ENCODE assay signal across 12 mouse cellular contexts in the genomic region with DNA sequence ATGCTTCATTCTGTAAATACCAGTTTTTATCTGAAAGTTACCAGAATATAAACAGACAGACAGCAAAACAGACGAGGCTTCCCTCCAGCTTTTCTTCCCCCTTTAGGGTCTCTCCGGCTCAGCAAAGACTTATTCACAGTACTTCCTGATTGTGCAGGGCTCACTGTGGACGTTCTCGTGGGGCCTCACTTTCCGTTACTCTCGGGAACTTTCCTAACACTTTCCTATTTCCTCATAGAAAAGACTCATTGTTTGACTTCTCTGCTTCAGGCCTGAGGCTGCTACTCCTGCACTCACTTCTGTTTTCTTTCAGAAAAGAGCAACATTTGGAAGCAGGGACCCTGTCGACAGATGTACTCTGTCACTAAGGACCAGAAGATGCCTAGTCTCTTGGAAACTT.
DNase-seq lines count a peak whose midpoint lies in the region; ATAC-seq lines count a peak whose summit lies in the region.
"Had no signal": no experiment of that assay in that cellular context is flagged by ENCODE, and none has a peak within 500 bp of the region (broad histone marks: within the 10 kb centered on the region; RNA-seq: fewer than 3 reads in every experiment).

No protein-coding gene starts in this region.

- H3K4me1 ChIP-seq in embryonic facial prominence, embryonic 11.5 days (ENCODE audit: control insufficient read depth, insufficient read depth, low read length), result no peaks in the 10 kb centered on the region
- peaks cover 16% of the 10 kb centered on the region for H3K4me1 ChIP-seq in heart, embryonic 13.5 days
- H3K4me1 ChIP-seq in limb, embryonic 15.5 days, result peaks cover 12% of the 10 kb centered on the region; the same call in 1 of the 2 replicates
- H3K4me1 ChIP-seq in midbrain, embryonic 13.5 days (replicated peaks), result no peaks in the 10 kb centered on the region
- H3K4me1 ChIP-seq: midbrain, embryonic 10.5 days had no signal

- H3K4me2 ChIP-seq in embryonic facial prominence, embryonic 11.5 days (ENCODE audit: low read depth, low read length), result no peak overlapping the region
- H3K4me2 ChIP-seq in heart, embryonic 13.5 days, result no peak overlapping the region
- H3K4me2 ChIP-seq in limb, embryonic 15.5 days, result no peak overlapping the region
- no peak overlapping the region for H3K4me2 ChIP-seq in midbrain, embryonic 13.5 days (replicated peaks)

- intact Hi-C loops in left cerebral cortex, postnatal 14 days (cut with DNase I), result no loop called here

- no peaks in the 10 kb centered on the region for H3K27me3 ChIP-seq in embryonic facial prominence, embryonic 11.5 days (ENCODE audit: control insufficient read depth, insufficient read depth, low read length)
- H3K27me3 ChIP-seq in heart, embryonic 13.5 days (replicated peaks), result no peaks in the 10 kb centered on the region
- no peaks in the 10 kb centered on the region for H3K27me3 ChIP-seq in limb, embryonic 15.5 days
- no peaks in the 10 kb centered on the region for H3K27me3 ChIP-seq in midbrain, embryonic 13.5 days
- H3K27me3 ChIP-seq: CH12.LX had no signal

- WGBS in embryonic facial prominence, embryonic 11.5 days, result 20% methylated on average over 7 of the region's 7 CpGs
- 38% methylated on average over 7 of the region's 7 CpGs for WGBS in heart, embryonic 13.5 days
- 30% methylated on average over 7 of the region's 7 CpGs for WGBS in limb, embryonic 15.5 days
- 78% methylated on average over 7 of the region's 7 CpGs for WGBS in midbrain, embryonic 13.5 days

- H3K9me3 ChIP-seq in embryonic facial prominence, embryonic 11.5 days (replicated peaks; ENCODE audit: control insufficient read depth, low read length), result no peaks in the 10 kb centered on the region
- peaks cover 5% of the 10 kb centered on the region; the same call in 1 of the 2 replicates for H3K9me3 ChIP-seq in heart, embryonic 13.5 days
- no peaks in the 10 kb centered on the region for H3K9me3 ChIP-seq in limb, embryonic 15.5 days
- H3K9me3 ChIP-seq in midbrain, embryonic 13.5 days, result no peaks in the 10 kb centered on the region
- H3K9me3 ChIP-seq: midbrain, embryonic 10.5 days had no signal

- no peak overlapping the region for H3K4me3 ChIP-seq in embryonic facial prominence, embryonic 11.5 days (ENCODE audit: low read depth, low read length)
- H3K4me3 ChIP-seq in heart, embryonic 13.5 days, result no peak overlapping the region
- no peak overlapping the region for H3K4me3 ChIP-seq in limb, embryonic 15.5 days
- H3K4me3 ChIP-seq in midbrain, embryonic 13.5 days (replicated peaks), result no peak overlapping the region
- H3K4me3 ChIP-seq: left cerebral cortex, adult 2 months; midbrain, embryonic 10.5 days had no signal

- H3K27ac ChIP-seq in embryonic facial prominence, embryonic 11.5 days (replicated peaks; ENCODE audit: low read depth, low read length), result 0 out of 2 replicates have a peak overlapping the region, but pooled peaks have one; percentile 14
- H3K27ac ChIP-seq in heart, embryonic 13.5 days (replicated peaks), result peak overlapping the region; percentile 65
- peak overlapping the region; percentile 30; the same call in 1 of the 2 replicates for H3K27ac ChIP-seq in limb, embryonic 15.5 days
- H3K27ac ChIP-seq in midbrain, embryonic 13.5 days, result no peak overlapping the region
- H3K27ac ChIP-seq: left cerebral cortex, adult 2 months; midbrain, embryonic 10.5 days had no signal

- peak; percentile 10 for DNase-seq in kidney, postnatal 10 days
- no peak for DNase-seq in kidney, postnatal 25 days
- peak; percentile 22 for DNase-seq in embryonic facial prominence, embryonic 11.5 days (ENCODE audit: low spot score)
- no peak for DNase-seq in left cerebral cortex, postnatal 14 days (ENCODE audit: low spot score in 2 of 2)
- no peak for DNase-seq in frontal cortex, postnatal 14 days (ENCODE audit: low spot score in 2 of 2)
- DNase-seq: thymus, postnatal 25 days had no signal

- no peaks in the 10 kb centered on the region for H3K36me3 ChIP-seq in embryonic facial prominence, embryonic 11.5 days (replicated peaks; ENCODE audit: control insufficient read depth, insufficient read depth, low read depth, low read length)
- no peaks in the 10 kb centered on the region for H3K36me3 ChIP-seq in heart, embryonic 13.5 days
- H3K36me3 ChIP-seq in limb, embryonic 15.5 days, result no peaks in the 10 kb centered on the region
- H3K36me3 ChIP-seq in midbrain, embryonic 13.5 days, result no peaks in the 10 kb centered on the region
- H3K36me3 ChIP-seq: midbrain, embryonic 10.5 days had no signal

- ATAC-seq in embryonic facial prominence, embryonic 11.5 days (replicated peaks; ENCODE audit: insufficient number of reproducible peaks, low FRiP score, low TSS enrichment, low read depth), result no peak
- no peak for ATAC-seq in heart, embryonic 13.5 days (ENCODE audit: extremely low read depth, insufficient number of reproducible peaks, low FRiP score, low TSS enrichment)
- no peak for ATAC-seq in limb, embryonic 15.5 days (ENCODE audit: insufficient number of reproducible peaks, low FRiP score, low TSS enrichment, low read depth)
- no peak for ATAC-seq in midbrain, embryonic 13.5 days

- no peak overlapping the region for H3K9ac ChIP-seq in embryonic facial prominence, embryonic 11.5 days (replicated peaks; ENCODE audit: low read length)
- no peak overlapping the region for H3K9ac ChIP-seq in heart, embryonic 13.5 days
- no peak overlapping the region for H3K9ac ChIP-seq in limb, embryonic 15.5 days
- H3K9ac ChIP-seq in midbrain, embryonic 13.5 days (replicated peaks), result no peak overlapping the region

Comparison
In these comparisons a context has a peak if more than half of its experiments do, and no peak if none do; other contexts are left out.
1. DNase-seq: peak in kidney, postnatal 10 days (single experiment) and embryonic facial prominence, embryonic 11.5 days (single experiment); none in kidney, postnatal 25 days (0 of 2), left cerebral cortex, postnatal 14 days (0 of 2) and frontal cortex, postnatal 14 days (0 of 2).